Mouse (Mus musculus) neural tube, embryonic 12.5 days (tissue): Measurements from ENCODE around the gene Git1. TPM values are rescaled to one million over a fixed set of nuclear protein-coding genes. Genes with fewer than 3 reads are reported as not detected.

Experiments used
- ATAC-seq: fragments of 200-750 bp; cut with Nextera tagmentation; 2 replicates; pipeline ENCODE4 v1.8.0; 2017; ENCODE audit warnings: low read depth, mild to moderate bottlenecking, moderate TSS enrichment, moderate library complexity; ENCODE audit not compliant: low FRiP score
- H3K27ac ChIP-seq: fragments of 300-500 bp; sonication (generic); 2 replicates; pipeline ENCODE4 v1.5.1; 2016
- H3K27me3 ChIP-seq: fragments of 300-500 bp; sonication (generic); replicated peaks from 2 replicates; pipeline ENCODE4 v1.6.1; 2016; ENCODE audit warnings: mild to moderate bottlenecking
- H3K36me3 ChIP-seq: fragments of 300-500 bp; sonication (generic); 2 replicates; pipeline ENCODE4 v1.6.1; 2016; ENCODE audit warnings: mild to moderate bottlenecking
- H3K4me1 ChIP-seq: fragments of 300-500 bp; sonication (generic); 2 replicates; pipeline ENCODE4 v1.6.1; 2016
- H3K4me2 ChIP-seq: fragments of 300-500 bp; sonication (generic); replicated peaks from 2 replicates; pipeline ENCODE4 v1.6.1; 2016; ENCODE audit warnings: mild to moderate bottlenecking
- H3K4me3 ChIP-seq: fragments of 300-500 bp; sonication (generic); 2 replicates; pipeline ENCODE4 v1.5.1; 2016
- H3K9ac ChIP-seq: fragments of 300-500 bp; sonication (generic); 2 replicates; pipeline ENCODE4 v1.6.1; 2016; ENCODE audit warnings: mild to moderate bottlenecking
- H3K9me3 ChIP-seq: fragments of 300-500 bp; sonication (generic); 2 replicates; pipeline ENCODE4 v1.6.1; 2016; ENCODE audit warnings: mild to moderate bottlenecking
- WGBS: fragments of 180-500 bp; shearing (Covaris S2); methylation state at CpG from one replicate; pipeline ENCODE4 v1.1.7; 2016; 5-methylcytosine and 5-hydroxymethylcytosine counted together
- polyA plus RNA-seq: library from polyadenylated mRNA; unstranded; fragments of >200 nt; fragmentation: Nextera tagmentation; extraction: Ambion mirVana; gene quantifications from 2 replicates; pipeline ENCODE4 v1.2.1, GENCODE M21; 2016

Git1 gene
- polyA plus RNA-seq, 1 experiment from 2014 or later, result 12.5 TPM

DNA sequence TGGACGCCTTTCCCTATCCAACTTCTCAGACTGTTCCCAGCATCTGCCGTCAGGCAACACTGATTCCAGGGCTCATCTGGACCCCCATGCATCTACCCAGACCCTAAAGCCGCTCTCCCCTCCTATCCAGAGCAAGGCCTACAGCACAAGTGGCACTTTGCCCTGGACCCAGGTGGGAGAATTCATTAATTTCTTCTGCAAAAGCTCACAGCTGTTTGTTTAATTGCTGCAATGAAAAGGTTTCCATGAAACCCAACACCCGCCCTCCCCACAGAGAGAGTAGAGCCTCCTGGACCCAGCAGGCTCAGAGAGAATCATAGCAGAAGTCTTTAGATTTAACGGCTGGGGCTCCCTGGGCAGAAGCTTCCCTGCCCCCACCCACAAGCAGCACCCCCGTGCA, 8.1 kb upstream of the Git1 start:
- WGBS, result 30% methylated on average over 6 of the region's 6 CpGs
- peak overlapping the region; percentile 68 for H3K4me2 ChIP-seq
- H3K4me3 ChIP-seq, result no peak overlapping the region
- H3K4me1 ChIP-seq, result peaks cover 62% of the 10 kb centered on the region
- no peak for ATAC-seq
- no peak overlapping the region for H3K9ac ChIP-seq
- no peaks in the 10 kb centered on the region for H3K9me3 ChIP-seq
- 0 out of 2 replicates have a peak overlapping the region, but pooled peaks have one; percentile 37 for H3K27ac ChIP-seq
- no peaks in the 10 kb centered on the region for H3K27me3 ChIP-seq
- no peaks in the 10 kb centered on the region; the same call in 1 of the 2 replicates for H3K36me3 ChIP-seq

DNA sequence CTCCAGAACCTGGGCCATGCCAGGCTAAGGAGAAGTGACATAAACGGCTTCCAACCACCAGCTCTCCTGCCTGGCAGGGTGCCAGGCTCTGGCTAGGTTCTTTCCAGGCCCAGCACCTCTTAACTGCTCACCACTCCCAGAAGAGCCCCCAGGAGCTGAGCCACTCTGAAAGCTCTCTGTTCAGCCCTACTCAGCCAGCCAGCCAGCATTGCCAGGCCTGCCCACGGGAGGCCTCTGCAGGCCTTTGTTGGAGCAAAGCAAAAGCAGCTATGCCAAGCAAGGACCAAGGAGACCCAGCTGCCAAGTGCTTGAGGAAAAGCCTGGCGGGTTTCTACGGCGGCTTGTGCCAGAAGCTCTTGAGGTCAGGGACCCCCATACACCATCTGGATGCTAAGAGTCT, 6.6 kb upstream of the Git1 start:
- WGBS, result 61% methylated on average over 5 of the region's 5 CpGs
- Histone ChIP-seq H3K27ac (peak overlapping the region; percentile 32), H3K27me3 (no peaks in the 10 kb centered on the region), H3K4me1 (peaks cover 72% of the 10 kb centered on the region), H3K9ac (peak overlapping the region; percentile 45), H3K4me2 (peak overlapping the region; percentile 68), H3K4me3 (0 out of 2 replicates have a peak overlapping the region, but pooled peaks have one; percentile 7), H3K9me3 (no peaks in the 10 kb centered on the region), H3K36me3 (no peaks in the 10 kb centered on the region; the same call in 1 of the 2 replicates)
- no peak for ATAC-seq

DNA sequence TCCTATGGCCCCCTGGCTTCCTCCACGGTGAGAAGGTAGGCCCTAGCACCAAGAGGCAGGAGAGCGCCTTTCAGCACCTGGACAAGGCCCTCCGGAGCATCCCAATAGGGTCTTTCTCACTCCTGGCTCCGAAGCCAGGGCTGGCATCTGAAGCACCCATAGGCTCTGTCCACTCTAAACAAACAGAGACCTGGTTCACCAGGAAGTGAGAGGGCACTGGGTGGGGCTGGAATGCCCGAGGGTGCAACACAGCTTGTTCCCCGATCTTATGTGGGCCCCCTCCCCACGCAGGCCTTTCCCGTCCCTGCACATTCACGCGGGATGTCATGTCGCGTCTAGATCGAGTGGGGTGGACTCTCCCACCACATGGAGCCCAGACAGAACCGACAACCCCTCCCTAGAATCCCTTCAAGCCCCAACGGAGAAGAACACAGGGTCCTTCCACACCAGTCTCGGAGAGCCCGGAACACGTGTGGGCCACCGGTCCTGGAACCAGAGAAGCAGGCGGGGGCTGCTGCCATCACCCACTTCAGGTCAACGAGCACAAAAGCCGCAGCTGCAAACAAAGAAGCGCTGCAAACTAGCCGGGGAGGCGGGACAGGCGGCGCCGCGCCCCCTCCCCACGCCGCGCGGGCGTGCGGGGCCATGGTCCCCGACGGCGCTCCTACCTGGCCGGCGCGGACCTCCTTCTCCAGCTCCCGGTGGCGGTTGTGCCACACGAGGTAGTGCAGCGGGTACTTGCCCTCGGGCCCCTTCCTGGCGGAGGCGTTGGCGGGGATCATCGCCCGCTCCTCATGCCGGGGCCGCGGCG, 4.4 kb upstream of the Git1 start:
- Histone ChIP-seq H3K9ac (peak overlapping the region; percentile 93), H3K4me2 (peak overlapping the region; percentile 68), H3K4me3 (peak overlapping the region; percentile 79), H3K27ac (no peak overlapping the region; the same call in 1 of the 2 replicates), H3K27me3 (no peaks in the 10 kb centered on the region), H3K36me3 (no peaks in the 10 kb centered on the region; the same call in 1 of the 2 replicates), H3K9me3 (no peaks in the 10 kb centered on the region), H3K4me1 (peaks cover 72% of the 10 kb centered on the region)
- 2% methylated on average over 53 of the region's 55 CpGs for WGBS
- ATAC-seq, result no peak

DNA sequence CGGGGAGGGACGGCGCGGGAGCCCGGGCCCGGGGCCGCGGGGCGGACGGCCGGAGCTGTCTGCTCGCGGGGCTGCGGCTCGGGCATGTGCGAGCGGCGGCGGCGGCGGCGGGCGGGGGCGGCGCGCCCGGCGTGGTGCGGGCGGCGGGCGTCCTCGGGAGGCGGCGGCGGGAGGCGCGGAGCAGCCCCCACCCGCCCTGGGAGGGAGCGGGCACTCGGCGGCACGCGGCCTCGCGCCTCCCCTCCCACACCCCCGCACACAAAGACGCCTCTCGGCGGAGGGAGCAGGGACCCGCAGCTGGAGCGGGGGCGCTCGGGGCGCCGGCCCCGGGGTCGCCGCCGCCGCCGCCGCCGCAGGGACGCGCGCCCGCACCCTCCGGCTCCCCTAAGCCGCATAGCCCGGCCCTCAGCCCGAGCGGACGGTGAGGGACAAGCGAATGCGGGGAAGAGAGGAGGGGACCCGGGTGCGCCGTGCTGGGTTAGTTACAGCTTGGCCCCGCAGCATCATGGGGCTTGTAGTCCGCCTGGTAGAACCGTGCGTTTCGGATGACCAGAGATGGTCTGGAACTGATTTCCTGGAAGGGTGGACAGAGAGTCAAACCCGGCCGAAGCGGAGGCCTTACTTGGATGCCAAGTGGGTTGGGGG, 3.6 kb upstream of the Git1 start, which contains the start of gene Ankrd13b:
Ankrd13b (minus strand) TSS at position 88 of the 645 bp plus-strand sequence.
- Histone ChIP-seq H3K9me3 (no peaks in the 10 kb centered on the region), H3K4me1 (peaks cover 75% of the 10 kb centered on the region), H3K27ac (peak within 1 kb of the TSS; percentile 72; the same call in 1 of the 2 replicates), H3K4me2 (peak within 1 kb of the TSS; percentile 68), H3K36me3 (no peaks in the 10 kb centered on the region), H3K4me3 (peak within 1 kb of the TSS; percentile 79), H3K9ac (peak within 1 kb of the TSS; percentile 93), H3K27me3 (no peaks in the 10 kb centered on the region)
- under 1% methylated on average over 61 of the region's 87 CpGs for WGBS
- ATAC-seq, result peak; percentile 60

DNA sequence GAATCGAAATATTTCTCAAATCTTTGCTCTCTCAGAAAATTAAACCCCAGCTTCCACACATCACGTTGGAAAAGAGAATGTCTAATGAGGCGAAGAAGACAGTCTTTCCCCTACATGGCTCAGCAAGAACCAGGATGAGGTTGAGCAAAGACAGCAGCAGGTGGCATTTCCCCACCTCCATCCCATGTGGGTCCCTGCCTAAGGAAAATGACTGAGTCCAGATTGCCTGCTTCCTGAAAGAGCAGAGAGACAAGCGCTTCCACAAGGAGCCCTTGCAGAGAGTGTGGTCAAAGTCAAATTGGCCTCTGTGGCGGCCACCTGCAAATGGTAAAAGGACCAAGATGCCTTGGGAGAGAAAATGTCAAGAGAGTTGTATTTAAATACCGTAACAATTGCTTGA, 2.9 kb upstream of the Git1 start:
- Histone ChIP-seq H3K4me3 (peak overlapping the region; percentile 79; the same call in 1 of the 2 replicates), H3K4me2 (peak overlapping the region; percentile 68), H3K27me3 (no peaks in the 10 kb centered on the region), H3K9ac (peak overlapping the region; percentile 93), H3K27ac (no peak overlapping the region), H3K4me1 (peaks cover 74% of the 10 kb centered on the region), H3K36me3 (no peaks in the 10 kb centered on the region), H3K9me3 (no peaks in the 10 kb centered on the region)
- no peak for ATAC-seq
- 69% methylated on average over 6 of the region's 6 CpGs for WGBS

DNA sequence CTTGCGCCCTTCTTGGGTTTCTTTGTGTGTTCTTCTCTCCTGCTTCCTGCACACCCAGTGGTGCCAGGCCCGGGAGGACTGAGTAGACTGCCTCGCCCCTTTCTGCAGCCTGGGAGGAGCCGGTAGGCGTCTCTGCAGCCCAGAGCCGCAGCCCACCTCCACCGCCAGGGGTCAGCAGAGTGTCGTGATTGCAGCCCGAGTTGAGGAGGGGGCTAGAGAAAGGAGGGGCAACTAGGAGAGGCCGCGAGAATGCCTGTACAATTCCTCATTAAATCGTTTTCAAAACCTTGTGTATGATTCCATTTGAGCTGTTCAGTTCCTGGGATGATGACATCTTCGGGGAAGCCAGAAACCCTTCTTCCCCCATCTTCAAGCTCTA, 2.2 kb upstream of the Git1 start:
- under 1% methylated on average over 13 of the region's 13 CpGs for WGBS
- Histone ChIP-seq H3K4me3 (peak overlapping the region; percentile 33), H3K4me1 (peaks cover 72% of the 10 kb centered on the region), H3K27me3 (no peaks in the 10 kb centered on the region), H3K4me2 (peak overlapping the region; percentile 68), H3K9ac (peak overlapping the region; percentile 57), H3K27ac (peak overlapping the region; percentile 57; the same call in 1 of the 2 replicates), H3K36me3 (no peaks in the 10 kb centered on the region), H3K9me3 (no peaks in the 10 kb centered on the region)
- peak; percentile 70 for ATAC-seq

DNA sequence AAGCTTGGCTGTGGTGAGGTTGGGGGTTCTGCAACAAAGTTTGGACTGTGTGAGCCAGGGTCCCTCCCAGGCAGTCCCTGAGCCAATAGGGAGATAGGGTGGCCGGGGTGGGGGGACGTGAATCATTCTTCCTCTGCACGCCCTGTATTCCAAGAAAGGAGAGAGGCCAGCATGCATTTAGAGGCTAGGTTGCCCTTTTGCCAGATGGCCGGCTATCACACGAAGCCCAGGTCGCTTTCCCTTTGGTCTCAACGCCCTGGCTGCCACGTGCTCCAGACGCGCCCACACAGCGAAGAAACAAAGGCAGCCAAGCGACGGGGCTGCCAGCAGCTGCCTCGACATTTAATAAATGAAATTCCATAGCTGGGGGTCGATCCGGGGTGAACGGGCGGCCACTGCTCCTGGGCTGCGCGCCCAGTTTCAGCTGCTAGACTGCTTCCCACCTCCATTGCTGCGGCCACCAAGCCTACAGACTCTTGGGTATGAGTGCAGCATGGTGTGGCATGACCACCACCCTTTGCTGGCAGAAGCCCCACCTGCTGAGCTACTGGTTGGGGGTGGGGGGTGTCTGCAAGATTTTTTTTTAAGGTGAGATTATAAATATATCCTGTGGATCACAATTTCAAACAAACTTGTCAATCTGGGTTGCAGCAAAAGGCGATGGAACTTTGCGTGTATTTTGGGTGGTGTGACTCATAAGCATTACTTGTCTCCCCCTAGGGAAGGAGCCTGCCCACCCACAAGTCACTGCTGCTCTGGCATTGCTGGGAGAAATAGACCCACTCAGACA, 1.7 kb upstream of the Git1 start:
- Histone ChIP-seq H3K36me3 (no peaks in the 10 kb centered on the region), H3K4me3 (peak overlapping the region; percentile 97), H3K27me3 (no peaks in the 10 kb centered on the region), H3K9me3 (no peaks in the 10 kb centered on the region), H3K27ac (peak overlapping the region; percentile 57; the same call in 1 of the 2 replicates), H3K9ac (peak overlapping the region; percentile 57), H3K4me1 (peaks cover 66% of the 10 kb centered on the region), H3K4me2 (peak overlapping the region; percentile 68)
- peak; percentile 61 for ATAC-seq
- WGBS, result under 1% methylated on average over 23 of the region's 23 CpGs

DNA sequence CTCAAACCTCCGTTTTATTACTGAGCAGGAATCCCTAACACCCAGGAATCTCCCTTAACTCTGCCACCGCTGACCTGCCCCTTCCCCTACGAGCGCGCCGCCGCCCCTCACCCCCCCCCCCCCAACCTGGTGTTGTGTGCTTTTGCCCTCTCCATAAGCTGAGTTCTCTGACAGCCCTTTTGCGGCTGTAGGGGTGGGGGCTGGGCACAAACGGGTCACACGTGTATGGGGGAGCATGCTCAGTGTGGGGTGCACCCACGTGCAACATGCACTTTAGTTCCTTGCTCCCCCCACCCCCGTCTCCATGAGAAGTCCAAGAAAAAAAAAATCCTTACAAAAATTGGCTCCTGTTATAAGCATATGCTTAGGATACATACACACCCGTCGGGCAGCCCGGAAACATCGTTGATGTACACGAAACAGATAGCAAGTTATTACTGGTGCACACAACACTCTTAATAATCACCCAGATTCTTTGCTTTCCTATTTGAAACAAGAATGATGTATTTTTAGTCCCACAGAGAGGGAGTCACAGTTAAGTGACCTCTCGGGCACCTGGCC, 971 bp upstream of the Git1 start:
- no peak for ATAC-seq
- H3K4me1 ChIP-seq, result peaks cover 62% of the 10 kb centered on the region
- no peaks in the 10 kb centered on the region for H3K9me3 ChIP-seq
- H3K27me3 ChIP-seq, result no peaks in the 10 kb centered on the region
- no peak overlapping the region for H3K27ac ChIP-seq
- H3K4me2 ChIP-seq, result peak overlapping the region; percentile 68
- H3K9ac ChIP-seq, result peak overlapping the region; percentile 57; the same call in 1 of the 2 replicates
- no peaks in the 10 kb centered on the region for H3K36me3 ChIP-seq
- peak overlapping the region; percentile 97 for H3K4me3 ChIP-seq
- under 1% methylated on average over 16 of the region's 18 CpGs for WGBS

DNA sequence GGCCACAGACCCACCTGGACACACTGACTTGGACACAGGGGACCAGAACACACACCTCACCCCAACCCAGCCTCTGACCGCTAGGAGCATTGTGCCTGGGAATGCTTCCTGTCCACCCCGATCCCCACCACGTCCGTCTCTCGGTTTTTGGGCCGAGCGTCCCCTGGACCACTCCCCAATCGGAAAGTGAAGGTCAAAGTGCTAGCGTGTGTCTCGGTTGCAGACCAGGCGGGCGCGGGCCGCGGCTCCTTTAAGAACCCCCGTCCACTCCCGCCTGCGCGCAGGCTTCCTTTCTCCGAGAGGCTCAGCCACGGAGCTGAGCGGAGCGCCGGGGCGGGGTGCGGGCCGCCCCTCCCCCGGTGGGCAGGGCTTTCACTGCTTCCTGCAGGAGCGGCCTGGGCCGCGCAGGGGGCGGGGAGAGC, 440 bp upstream of the Git1 start:
- Histone ChIP-seq H3K4me3 (peak overlapping the region; percentile 97), H3K4me1 (peaks cover 61% of the 10 kb centered on the region), H3K4me2 (peak overlapping the region; percentile 68), H3K27me3 (no peaks in the 10 kb centered on the region), H3K9ac (peak overlapping the region; percentile 57), H3K27ac (no peak overlapping the region), H3K36me3 (no peaks in the 10 kb centered on the region), H3K9me3 (no peaks in the 10 kb centered on the region)
- WGBS, result under 1% methylated on average over 31 of the region's 32 CpGs
- ATAC-seq, result peak; percentile 30; the same call in 1 of the 2 replicates

DNA sequence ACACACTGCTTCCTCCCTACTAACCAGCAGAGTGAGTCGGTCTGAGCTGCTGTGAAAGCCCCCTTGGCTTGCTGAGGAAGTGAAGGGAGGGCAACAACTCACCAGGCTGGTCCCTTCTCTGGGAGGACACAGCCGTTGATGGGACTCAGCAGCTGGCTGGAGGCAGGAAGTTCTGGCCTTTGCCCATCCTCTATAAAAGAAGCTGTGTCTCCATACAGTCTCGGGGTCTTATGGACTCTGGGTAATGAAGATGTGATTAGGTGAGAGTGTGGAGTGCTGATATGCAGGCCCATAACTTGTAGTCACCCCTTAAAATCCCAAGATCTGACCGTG, 948 bp downstream of the Git1 start:
- Histone ChIP-seq H3K9me3 (no peaks in the 10 kb centered on the region), H3K9ac (peak overlapping the region; percentile 95), H3K27me3 (no peaks in the 10 kb centered on the region), H3K27ac (peak overlapping the region; percentile 51; the same call in 1 of the 2 replicates), H3K36me3 (peaks cover 6% of the 10 kb centered on the region), H3K4me2 (peak overlapping the region; percentile 92), H3K4me3 (peak overlapping the region; percentile 97), H3K4me1 (peaks cover 54% of the 10 kb centered on the region)
- no peak for ATAC-seq
- 34% methylated on average over 4 of the region's 4 CpGs for WGBS

DNA sequence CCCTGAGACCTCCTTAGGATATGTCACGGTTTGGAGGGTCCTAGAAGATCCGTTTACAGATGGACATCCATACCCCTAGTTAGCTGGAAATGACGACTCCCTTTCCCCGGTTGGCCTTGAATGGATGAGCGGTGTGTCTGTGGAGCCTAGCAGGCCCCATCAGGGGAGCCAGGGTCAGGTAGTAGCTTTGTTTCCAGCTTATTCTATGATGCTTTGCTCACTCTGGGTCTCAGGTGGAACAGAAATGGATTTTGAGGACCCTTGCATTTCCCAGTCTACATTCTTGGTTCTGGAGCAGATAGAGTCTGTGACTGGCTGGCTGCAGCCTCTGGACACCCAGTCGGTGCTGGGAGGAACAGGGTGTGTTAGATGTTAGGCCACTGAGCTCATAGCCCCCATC, 1.4 kb downstream of the Git1 start:
- ATAC-seq, result no peak
- H3K9me3 ChIP-seq, result no peaks in the 10 kb centered on the region
- peak overlapping the region; percentile 95; the same call in 1 of the 2 replicates for H3K9ac ChIP-seq
- no peaks in the 10 kb centered on the region for H3K27me3 ChIP-seq
- 79% methylated on average over 6 of the region's 6 CpGs for WGBS
- H3K4me3 ChIP-seq, result peak overlapping the region; percentile 97
- no peak overlapping the region for H3K27ac ChIP-seq
- peaks cover 11% of the 10 kb centered on the region for H3K36me3 ChIP-seq
- peak overlapping the region; percentile 92 for H3K4me2 ChIP-seq
- H3K4me1 ChIP-seq, result peaks cover 54% of the 10 kb centered on the region
